In genomic region chr12:21301324-21301723, GRCm38 (mm10) we compare ENCODE assay signal across 25 mouse cellular contexts. TPM values are rescaled to one million over a fixed set of nuclear protein-coding genes. Genes with fewer than 3 reads are reported as not detected.
DNase-seq lines count a peak whose midpoint lies in the region; ATAC-seq and TF ChIP-seq lines count a peak whose summit lies in the region.
"Had no signal": no experiment of that assay in that cellular context is flagged by ENCODE, and none has a peak within 500 bp of the region (broad histone marks: within the 10 kb centered on the region; RNA-seq: fewer than 3 reads in every experiment).

No protein-coding gene starts in this region.

- H3K36me3 ChIP-seq in heart, embryonic 11.5 days (ENCODE audit: control insufficient read depth, insufficient read depth, low read length), result peaks cover 28% of the 10 kb centered on the region
- H3K36me3 ChIP-seq in liver, adult 2 months (ENCODE audit: control insufficient read depth, insufficient read depth, low read length), result peaks cover 28% of the 10 kb centered on the region
- peaks cover 57% of the 10 kb centered on the region for H3K36me3 ChIP-seq in liver, embryonic 11.5 days (ENCODE audit: control insufficient read depth, insufficient read depth, low read length)

- no peaks in the 10 kb centered on the region for H3K4me1 ChIP-seq in heart, embryonic 11.5 days (ENCODE audit: control insufficient read depth, insufficient read depth, low read length)
- H3K4me1 ChIP-seq in liver, adult 2 months (ENCODE audit: control insufficient read depth, insufficient read depth, low read length), result peaks cover 6% of the 10 kb centered on the region; the same call in 1 of the 2 replicates
- no peaks in the 10 kb centered on the region; the same call in 1 of the 2 replicates for H3K4me1 ChIP-seq in liver, embryonic 11.5 days (replicated peaks; ENCODE audit: control insufficient read depth, insufficient read depth, low read length)
- H3K4me1 ChIP-seq: embryonic facial prominence, embryonic 12.5 days; hindbrain, embryonic 15.5 days; lung, embryonic 15.5 days; midbrain, embryonic 10.5 days; neural tube, embryonic 12.5 days; stomach, embryonic 15.5 days had no signal

- WGBS in heart, embryonic 11.5 days (ENCODE audit: insufficient replicate concordance), result 76% methylated on average over 7 of the region's 7 CpGs
- 27% methylated on average over 7 of the region's 7 CpGs for WGBS in liver, adult 2 months
- WGBS in liver, embryonic 11.5 days, result 79% methylated on average over 7 of the region's 7 CpGs

- no peak for TF ChIP-seq CTCF in liver, adult 2 months (IDR thresholded peaks at IDR 0.05; ENCODE audit: low read depth, low read length)

- no peak overlapping the region for H3K4me2 ChIP-seq in heart, embryonic 11.5 days
- H3K4me2 ChIP-seq in liver, embryonic 11.5 days, result no peak overlapping the region
- H3K4me2 ChIP-seq: embryonic facial prominence, embryonic 12.5 days; hindbrain, embryonic 15.5 days; intestine, embryonic 15.5 days; lung, embryonic 15.5 days; neural tube, embryonic 12.5 days; stomach, embryonic 15.5 days had no signal

- TF ChIP-seq POLR2A in liver, adult 2 months (IDR thresholded peaks at IDR 0.05; ENCODE audit: extremely low read depth, insufficient read depth, low read length), result no peak

- no peaks in the 10 kb centered on the region for H3K27me3 ChIP-seq in heart, embryonic 11.5 days (ENCODE audit: control insufficient read depth, insufficient read depth, low read length)
- H3K27me3 ChIP-seq in liver, adult 2 months (ENCODE audit: control insufficient read depth, insufficient read depth, low read length), result no peaks in the 10 kb centered on the region
- no peaks in the 10 kb centered on the region for H3K27me3 ChIP-seq in liver, embryonic 11.5 days (replicated peaks; ENCODE audit: control insufficient read depth, insufficient read depth, low read length)
- H3K27me3 ChIP-seq: embryonic facial prominence, embryonic 12.5 days; hindbrain, embryonic 15.5 days; intestine, embryonic 15.5 days; lung, embryonic 15.5 days; neural tube, embryonic 12.5 days; Patski; stomach, embryonic 15.5 days had no signal

- no peak overlapping the region for H3K9ac ChIP-seq in heart, embryonic 11.5 days (ENCODE audit: low read depth, low read length)
- no peak overlapping the region for H3K9ac ChIP-seq in liver, adult 2 months (ENCODE audit: low read depth, low read length)
- no peak overlapping the region for H3K9ac ChIP-seq in liver, embryonic 11.5 days (ENCODE audit: low read depth, low read length)
- H3K9ac ChIP-seq: embryonic facial prominence, embryonic 12.5 days; hindbrain, embryonic 15.5 days; intestine, embryonic 15.5 days; lung, embryonic 15.5 days; neural tube, embryonic 12.5 days; stomach, embryonic 15.5 days had no signal

- peak; percentile 89 for DNase-seq in heart, adult 11 months
- peak; percentile 97 for DNase-seq in liver, adult 2 months (ENCODE audit: extremely low read depth, low read depth, low spot score)
- no peak for DNase-seq in liver, embryonic 11.5 days (ENCODE audit: low spot score)
- peak; percentile 69 for DNase-seq in adrenal gland, adult 8-10 months
- peak; percentile 35 to 59 for DNase-seq in heart, postnatal 10 days
- DNase-seq in cerebellum, adult 11-12 months, result no peak
- DNase-seq: cerebellum, adult 9-11 months; gastrocnemius, postnatal 25 days; lung, postnatal 4 days; right cerebral cortex, postnatal 14 days; thymus, postnatal 14 days had no signal

- no peak overlapping the region for H3K4me3 ChIP-seq in heart, embryonic 11.5 days (ENCODE audit: low read depth, low read length)
- H3K4me3 ChIP-seq in liver, adult 2 months (ENCODE audit: insufficient read depth, low read depth, low read length), result no peak overlapping the region
- H3K4me3 ChIP-seq in liver, embryonic 11.5 days (ENCODE audit: low read depth, low read length), result no peak overlapping the region
- H3K4me3 ChIP-seq: embryonic facial prominence, embryonic 12.5 days; erythroblast, embryonic 14.5 days; hindbrain, embryonic 15.5 days; intestine, embryonic 15.5 days; layer of hippocampus, adult 2 months; lung, embryonic 15.5 days; midbrain, embryonic 10.5 days; neural tube, embryonic 12.5 days; stomach, embryonic 15.5 days had no signal

- H3K9me3 ChIP-seq in heart, embryonic 11.5 days (replicated peaks; ENCODE audit: control insufficient read depth, low read length), result no peaks in the 10 kb centered on the region
- H3K9me3 ChIP-seq in liver, embryonic 11.5 days (ENCODE audit: control insufficient read depth, low read length), result no peaks in the 10 kb centered on the region
- H3K9me3 ChIP-seq: embryonic facial prominence, embryonic 12.5 days; hindbrain, embryonic 15.5 days; intestine, embryonic 15.5 days; lung, embryonic 15.5 days; midbrain, embryonic 10.5 days; neural tube, embryonic 12.5 days; stomach, embryonic 15.5 days had no signal

- intact Hi-C loops in heart, postnatal 10 days (cut with DNase I), result no loop called here

- no peak overlapping the region for H3K27ac ChIP-seq in heart, embryonic 11.5 days (ENCODE audit: low read depth, low read length)
- H3K27ac ChIP-seq in liver, adult 2 months (replicated peaks; ENCODE audit: insufficient read depth, low read depth, low read length), result no peak overlapping the region; the same call in 1 of the 2 replicates
- H3K27ac ChIP-seq in liver, embryonic 11.5 days (ENCODE audit: low read depth, low read length), result no peak overlapping the region
- H3K27ac ChIP-seq: embryonic facial prominence, embryonic 12.5 days; hindbrain, embryonic 15.5 days; intestine, embryonic 15.5 days; layer of hippocampus, adult 2 months; lung, embryonic 15.5 days; midbrain, embryonic 10.5 days; neural tube, embryonic 12.5 days had no signal

- H3K79me2 ChIP-seq in liver, adult 2 months (ENCODE audit: control insufficient read depth, insufficient read depth, low read length), result no peaks in the 10 kb centered on the region

- no peak for ATAC-seq in heart, embryonic 11.5 days (replicated peaks; ENCODE audit: insufficient number of reproducible peaks, low FRiP score, low TSS enrichment)
- ATAC-seq in liver, embryonic 11.5 days (replicated peaks; ENCODE audit: low FRiP score), result no peak; the same call in 1 of the 2 replicates
- no peak for ATAC-seq in megakaryocyte-erythroid progenitor cell, adult 5-6 weeks (replicated peaks; ENCODE audit: low FRiP score, low TSS enrichment, poor library complexity, severe bottlenecking)
- ATAC-seq: CD4-positive, CD25-positive, alpha-beta regulatory T cell, adult 4 months; forebrain, embryonic 14.5 days had no signal

RNA-seq across cellular contexts. Expression of gene Iah1, which starts 14.9 kb away (rescaled TPM):
- 42.9 and 50.2 TPM in 2 replicates for polyA plus RNA-seq in heart, embryonic 11.5 days (2014; fragmentation: Nextera tagmentation; extraction: Ambion mirVana)
- 258 and 346 TPM in 2 replicates for total RNA-seq in liver, adult 2 months (2014; rRNA removed)
- polyA plus RNA-seq in liver, adult 2 months (2012; rRNA removed), result 330 and 339 TPM in 2 replicates
- 45.0 and 47.5 TPM in 2 replicates for polyA plus RNA-seq in liver, embryonic 11.5 days (2014; fragmentation: Nextera tagmentation; extraction: Ambion mirVana)
- 10 to 100 TPM; 53.0 to 61.9 (median 56.4) TPM for total RNA-seq in adrenal gland, adult 8-10 months (2022)
- 10 to 100 TPM; 26.7 to 28.0 TPM for total RNA-seq in heart, postnatal 10 days (2021)
- 38.0 and 40.6 TPM in 2 replicates for total RNA-seq in megakaryocyte-erythroid progenitor cell, adult 5-6 weeks (2014; fragmentation: Nextera tagmentation)
- 20.5 and 40.9 TPM in 2 replicates for total RNA-seq in megakaryocyte-erythroid progenitor cell, adult 5-6 weeks (2017)

RNA-seq across cellular contexts. Expression of gene Itgb1bp1, which starts 15.2 kb away (rescaled TPM):
- 36.6 and 41.6 TPM in 2 replicates for polyA plus RNA-seq in heart, embryonic 11.5 days (2014; fragmentation: Nextera tagmentation; extraction: Ambion mirVana)
- 17.3 and 26.4 TPM in 2 replicates for total RNA-seq in liver, adult 2 months (2014; rRNA removed)
- 7.0 and 8.3 TPM in 2 replicates for polyA plus RNA-seq in liver, adult 2 months (2012; rRNA removed)
- 42.0 and 42.8 TPM in 2 replicates for polyA plus RNA-seq in liver, embryonic 11.5 days (2014; fragmentation: Nextera tagmentation; extraction: Ambion mirVana)
- total RNA-seq in adrenal gland, adult 8-10 months (2022), result 100 to 1,000 TPM in 1 of 4 experiments, 10 to 100 TPM in 3; 74.6 to 123 (median 85.2) TPM
- 10 to 100 TPM; 39.6 to 42.4 TPM for total RNA-seq in heart, postnatal 10 days (2021)
- total RNA-seq in megakaryocyte-erythroid progenitor cell, adult 5-6 weeks (2014; fragmentation: Nextera tagmentation), result 30.4 and 38.6 TPM in 2 replicates
- total RNA-seq in megakaryocyte-erythroid progenitor cell, adult 5-6 weeks (2017), result 17.6 and 20.4 TPM in 2 replicates

RNA-seq across cellular contexts. Expression of gene Cpsf3, which starts 16.1 kb away (rescaled TPM):
- 80.7 and 88.5 TPM in 2 replicates for polyA plus RNA-seq in heart, embryonic 11.5 days (2014; fragmentation: Nextera tagmentation; extraction: Ambion mirVana)
- 28.7 and 34.1 TPM in 2 replicates for total RNA-seq in liver, adult 2 months (2014; rRNA removed)
- polyA plus RNA-seq in liver, adult 2 months (2012; rRNA removed), result 14.7 and 16.1 TPM in 2 replicates
- 110 and 117 TPM in 2 replicates for polyA plus RNA-seq in liver, embryonic 11.5 days (2014; fragmentation: Nextera tagmentation; extraction: Ambion mirVana)
- total RNA-seq in adrenal gland, adult 8-10 months (2022), result 10 to 100 TPM; 65.3 to 78.3 (median 69.5) TPM
- total RNA-seq in heart, postnatal 10 days (2021), result 10 to 100 TPM; 42.9 to 46.0 TPM
- 126 and 154 TPM in 2 replicates for total RNA-seq in megakaryocyte-erythroid progenitor cell, adult 5-6 weeks (2014; fragmentation: Nextera tagmentation)
- 105 and 107 TPM in 2 replicates for total RNA-seq in megakaryocyte-erythroid progenitor cell, adult 5-6 weeks (2017)

Comparison
In these comparisons a context has a peak if more than half of its experiments do, and no peak if none do; other contexts are left out.
1. DNase-seq: peak in heart, adult 11 months (single experiment), liver, adult 2 months (single experiment), adrenal gland, adult 8-10 months (single experiment) and heart, postnatal 10 days (2 of 2); none in liver, embryonic 11.5 days (single experiment) and cerebellum, adult 11-12 months (single experiment).